Mouse (Mus musculus): ENCODE data around the gene Nudt17.

DNA sequence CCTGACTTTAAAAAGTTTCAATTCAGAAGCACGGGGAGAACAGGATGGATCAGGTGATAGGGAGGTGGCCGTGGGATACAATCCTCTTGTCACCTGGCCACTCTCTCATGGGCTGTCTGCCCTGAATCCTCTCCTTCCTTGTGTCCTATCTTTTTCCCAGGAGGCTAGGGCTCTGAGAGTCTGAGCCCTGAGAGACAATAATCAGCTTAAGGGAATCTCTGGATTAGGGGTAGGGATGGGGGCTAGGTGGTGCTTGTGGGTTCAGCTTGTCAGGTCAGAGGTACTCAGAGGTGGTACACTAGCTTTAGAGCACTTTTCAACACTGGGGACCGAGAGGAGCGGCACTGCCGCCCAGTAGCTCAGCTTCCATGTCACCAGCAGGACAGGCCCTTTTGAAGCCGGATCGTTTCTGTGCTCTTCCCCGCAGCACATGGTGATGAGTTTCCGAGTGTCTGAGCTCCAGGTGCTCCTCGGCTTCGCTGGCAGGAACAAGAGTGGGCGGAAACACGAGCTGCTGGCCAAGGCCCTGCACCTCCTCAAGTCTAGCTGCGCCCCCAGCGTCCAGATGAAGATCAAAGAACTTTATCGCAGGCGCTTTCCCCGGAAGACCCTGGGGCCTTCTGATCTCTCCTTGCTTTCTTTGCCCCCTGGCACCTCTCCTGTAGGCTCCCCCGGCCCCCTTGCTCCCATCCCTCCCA is 9.2 kb downstream of the Nudt17 start:
- no peak for TF ChIP-seq GATA1 (IDR thresholded peaks at IDR 0.05; ENCODE audit: borderline replicate concordance, low read length)
- TF ChIP-seq FLI1 (IDR thresholded peaks at IDR 0.05; ENCODE audit: low read length), result no peak

All from megakaryocyte, embryonic 14.5 days (primary cell).